Mouse (Mus musculus) erythroblast, embryonic 14.5 days (primary cell): ENCODE data around the gene Pdia4.
"Not testable (repeated sequence)": the region's sequence is repeated elsewhere in the genome, so short reads cannot be mapped to it uniquely, and the experiment has no call there.

ENCODE experiments used
- GATA1 ChIP-seq: IDR thresholded peaks from 2 replicates; pipeline ENCODE4 v1.6.1; 2012; ENCODE audit warnings: low read length, inconsistent platforms, mixed read lengths
- TAL1 ChIP-seq: IDR thresholded peaks from 3 replicates; pipeline ENCODE4 v1.6.1; 2012; ENCODE audit warnings: low read length, inconsistent platforms, mixed read lengths

GRCm38 (mm10) chr6:47748306-47748705 is 64.9 kb downstream of the Pdia4 start:
- not testable (repeated sequence) for TF ChIP-seq GATA1, TAL1
